Mouse (Mus musculus) embryonic facial prominence, embryonic 10.5 days (tissue): ENCODE data around the gene Olfr1200. TPM values are rescaled to one million over a fixed set of nuclear protein-coding genes. Genes with fewer than 3 reads are reported as not detected.

Experiments
- DNase-seq: peaks from one replicate; pipeline ENCODE4 v3.0.0-alpha.2; 2017; ENCODE audit warnings: low spot score
- H3K27ac ChIP-seq: fragments of 300-500 bp; sonication (generic); replicated peaks from 2 replicates; pipeline ENCODE4 v1.5.1; 2016; ENCODE audit warnings: mild to moderate bottlenecking
- H3K27me3 ChIP-seq: fragments of 300-500 bp; sonication (generic); replicated peaks from 2 replicates; pipeline ENCODE4 v1.6.1; 2016; ENCODE audit warnings: low read depth, mild to moderate bottlenecking; ENCODE audit not compliant: poor library complexity, severe bottlenecking
- H3K36me3 ChIP-seq: fragments of 300-500 bp; sonication (generic); replicated peaks from 2 replicates; pipeline ENCODE4 v1.6.1; 2016; ENCODE audit warnings: mild to moderate bottlenecking, moderate library complexity
- H3K4me1 ChIP-seq: fragments of 300-500 bp; sonication (generic); 2 replicates; pipeline ENCODE4 v1.6.1; 2016
- H3K4me3 ChIP-seq: fragments of 300-500 bp; sonication (generic); 2 replicates; pipeline ENCODE4 v1.5.1; 2016; ENCODE audit warnings: mild to moderate bottlenecking, moderate library complexity
- H3K9me3 ChIP-seq: fragments of 300-500 bp; sonication (generic); 2 replicates; pipeline ENCODE4 v1.6.1; 2016; ENCODE audit warnings: mild to moderate bottlenecking
- WGBS: fragments of 180-500 bp; shearing (Covaris S2); methylation state at CpG from one replicate; pipeline ENCODE4 v1.1.7; 2016; 5-methylcytosine and 5-hydroxymethylcytosine counted together
- polyA plus RNA-seq: library from polyadenylated mRNA; unstranded; fragments of >200 nt; fragmentation: Nextera tagmentation; extraction: Ambion mirVana; gene quantifications from 2 replicates; pipeline ENCODE4 v1.2.1, GENCODE M21; 2016

The Olfr1200 gene
- not detected in 2 replicates for polyA plus RNA-seq

GRCm38 (mm10) chr2:88770388-88770787 lies at the start of gene Olfr1200:
Gene Olfr1200 (minus strand): TSS chr2:88770488.
- no peaks in the 10 kb centered on the region for H3K27me3 ChIP-seq
- DNase-seq, result no peak
- no peaks in the 10 kb centered on the region for H3K9me3 ChIP-seq
- 80% methylated on average over 2 of the region's 2 CpGs for WGBS
- no peak within 1 kb of the TSS for H3K27ac ChIP-seq
- H3K36me3 ChIP-seq, result no peaks in the 10 kb centered on the region
- no peak within 1 kb of the TSS for H3K4me3 ChIP-seq
- H3K4me1 ChIP-seq, result no peaks in the 10 kb centered on the region

- Histone ChIP-seq H3K27ac (no peak within 1 kb of the TSS), H3K9me3 (no peaks in the 10 kb centered on the region), H3K4me1 (no peaks in the 10 kb centered on the region), H3K4me3 (no peak within 1 kb of the TSS), H3K27me3 (no peaks in the 10 kb centered on the region), H3K36me3 (no peaks in the 10 kb centered on the region)
- DNase-seq, result no peak
- WGBS, result 86% methylated on average over 1 of the region's 1 CpGs
These were observed 43.9 kb upstream of the Olfr1200 start, which contains the start of gene Olfr1202 for GRCm38 (mm10) chr2:88814196-88814595. Gene Olfr1202 (plus strand): TSS chr2:88814496.

GRCm38 (mm10) chr2:88792736-88793135 lies 22.4 kb upstream of the Olfr1200 start, which contains the start of gene Olfr1201:
Gene Olfr1201 (plus strand): TSS chr2:88793036.
- H3K27me3 ChIP-seq, result no peaks in the 10 kb centered on the region
- H3K36me3 ChIP-seq, result no peaks in the 10 kb centered on the region
- WGBS, result 88% methylated on average over 6 of the region's 6 CpGs

GRCm38 (mm10) chr2:88760369-88760768 lies 9.9 kb downstream of the Olfr1200 start, which contains the start of gene Olfr1199:
Gene Olfr1199 (minus strand): TSS chr2:88760469.
- H3K4me1 ChIP-seq, result no peaks in the 10 kb centered on the region
- no peak for DNase-seq
- WGBS, result 94% methylated on average over 2 of the region's 2 CpGs

More at GRCm38 (mm10) chr2:88792736-88793135, 22.4 kb upstream of the Olfr1200 start, which contains the start of gene Olfr1201:
- H3K4me3 ChIP-seq, result no peak within 1 kb of the TSS
- no peaks in the 10 kb centered on the region for H3K9me3 ChIP-seq
- H3K27ac ChIP-seq, result no peak within 1 kb of the TSS
- DNase-seq, result no peak
- no peaks in the 10 kb centered on the region for H3K4me1 ChIP-seq

GRCm38 (mm10) chr2:88751270-88751669 lies 19.0 kb downstream of the Olfr1200 start, which contains the start of gene Olfr1198:
Gene Olfr1198 (minus strand): TSS chr2:88751370.
- no peak for DNase-seq
- Histone ChIP-seq H3K27me3 (no peaks in the 10 kb centered on the region), H3K27ac (no peak within 1 kb of the TSS), H3K36me3 (no peaks in the 10 kb centered on the region), H3K4me1 (no peaks in the 10 kb centered on the region), H3K9me3 (no peaks in the 10 kb centered on the region), H3K4me3 (no peak within 1 kb of the TSS)
- WGBS, result 93% methylated on average over 2 of the region's 2 CpGs

More at GRCm38 (mm10) chr2:88760369-88760768, 9.9 kb downstream of the Olfr1200 start, which contains the start of gene Olfr1199:
- no peak within 1 kb of the TSS for H3K4me3 ChIP-seq
- H3K27ac ChIP-seq, result no peak within 1 kb of the TSS
- no peaks in the 10 kb centered on the region for H3K27me3 ChIP-seq
- no peaks in the 10 kb centered on the region for H3K9me3 ChIP-seq
- no peaks in the 10 kb centered on the region for H3K36me3 ChIP-seq

- H3K27me3 ChIP-seq, result no peaks in the 10 kb centered on the region
- 68% methylated on average over 3 of the region's 3 CpGs for WGBS
- H3K4me1 ChIP-seq, result no peaks in the 10 kb centered on the region
- DNase-seq, result no peak
- H3K27ac ChIP-seq, result no peak overlapping the region
- no peak overlapping the region for H3K4me3 ChIP-seq
- H3K36me3 ChIP-seq, result no peaks in the 10 kb centered on the region
- no peaks in the 10 kb centered on the region for H3K9me3 ChIP-seq
These were observed 26.9 kb downstream of the Olfr1200 start for GRCm38 (mm10) chr2:88743379-88743778.

GRCm38 (mm10) chr2:88732266-88732665 lies 38.0 kb downstream of the Olfr1200 start, which contains the start of gene Olfr1197:
Gene Olfr1197 (minus strand): TSS chr2:88732366.
- no peaks in the 10 kb centered on the region for H3K9me3 ChIP-seq
- H3K36me3 ChIP-seq, result no peaks in the 10 kb centered on the region
- no peaks in the 10 kb centered on the region for H3K4me1 ChIP-seq
- no peaks in the 10 kb centered on the region for H3K27me3 ChIP-seq
- no peak within 1 kb of the TSS for H3K27ac ChIP-seq
- H3K4me3 ChIP-seq, result no peak within 1 kb of the TSS
- 87% methylated on average over 1 of the region's 1 CpGs for WGBS
- no peak for DNase-seq

Other genes starting within 250 kb of the Olfr1200 start
- gene Olfr1188, start 213.6 kb downstream of the Olfr1200 start, polyA plus RNA-seq, result not detected in 2 replicates
- not detected in 2 replicates for gene Olfr1189, start 184.0 kb downstream of the Olfr1200 start, polyA plus RNA-seq
- gene Olfr1191-ps1, start 129.9 kb downstream of the Olfr1200 start, polyA plus RNA-seq, result not detected in 2 replicates
- not detected in 2 replicates for gene Olfr1192-ps1, start 122.0 kb downstream of the Olfr1200 start, polyA plus RNA-seq
- not detected in 2 replicates for gene Olfr1193, start 94.9 kb downstream of the Olfr1200 start, polyA plus RNA-seq
- gene Olfr1195, start 81.3 kb downstream of the Olfr1200 start, polyA plus RNA-seq, result not detected in 2 replicates
- gene Olfr1196, start 65.9 kb downstream of the Olfr1200 start, polyA plus RNA-seq, result not detected in 2 replicates
- gene Olfr1197, start 38.1 kb downstream of the Olfr1200 start, polyA plus RNA-seq, result not detected in 2 replicates
- not detected in 2 replicates for gene Olfr1198, start 19.1 kb downstream of the Olfr1200 start, polyA plus RNA-seq
- not detected in 2 replicates for gene Olfr1199, start 10.0 kb downstream of the Olfr1200 start, polyA plus RNA-seq
- not detected in 2 replicates for gene Olfr1201, start 22.5 kb upstream of the Olfr1200 start, polyA plus RNA-seq
- 0.04 TPM in 1 of 2 replicates, not detected in the other for gene Olfr1202, start 44.0 kb upstream of the Olfr1200 start, polyA plus RNA-seq
- not detected in 2 replicates for gene Olfr1205, start 59.2 kb upstream of the Olfr1200 start, polyA plus RNA-seq
- gene Olfr1204, start 78.8 kb upstream of the Olfr1200 start, polyA plus RNA-seq, result not detected in 2 replicates
- gene Olfr1206, start 92.7 kb upstream of the Olfr1200 start, polyA plus RNA-seq, result not detected in 2 replicates
- not detected in 2 replicates for gene Olfr1208, start 131.8 kb upstream of the Olfr1200 start, polyA plus RNA-seq
- not detected in 2 replicates for gene Olfr1209, start 144.7 kb upstream of the Olfr1200 start, polyA plus RNA-seq
- gene Olfr1211, start 167.6 kb upstream of the Olfr1200 start, polyA plus RNA-seq, result not detected in 2 replicates
- not detected in 2 replicates for gene Olfr1212, start 183.5 kb upstream of the Olfr1200 start, polyA plus RNA-seq
- gene Gm13762, start 209.8 kb upstream of the Olfr1200 start, polyA plus RNA-seq, result not detected in 2 replicates
- not detected in 2 replicates for gene Olfr1214, start 222.2 kb upstream of the Olfr1200 start, polyA plus RNA-seq
- gene Olfr1215, start 236.5 kb upstream of the Olfr1200 start, polyA plus RNA-seq, result not detected in 2 replicates
- gene Olfr1216, start 247.9 kb upstream of the Olfr1200 start, polyA plus RNA-seq, result not detected in 2 replicates